Mouse (Mus musculus) left cerebral cortex, postnatal 25 days (tissue): ENCODE measurements around the gene Ccm2l. TPM values are rescaled to one million over a fixed set of nuclear protein-coding genes. Genes with fewer than 3 reads are reported as not detected.

ENCODE experiments used
- DNase-seq, 2 experiments: peaks; one replicate each; pipeline ENCODE4 v3.0.0; 2022; ENCODE audit warnings: low spot score in 2 of 2, mixed read lengths in 1 of 2
- intact Hi-C: fragments of 180-260 bp; cut with DNase I; formaldehyde crosslinking; loops from one replicate; pipeline ENCODE4 v1.15.1; 2025
- total RNA-seq, 2 experiments: library from RNA; stranded (reverse); gene quantifications; 2 replicates each; pipeline ENCODE4 v1.2.3; 2021

Gene Ccm2l
- total RNA-seq, 2 experiments from 2014 or later = 4.9 to 5.5 TPM

- DNase-seq = no peak
- intact Hi-C loops = no loop called here
Observed at GRCm38 (mm10) chr2:153131019-153131418, 65.3 kb downstream of the Ccm2l start.

Other genes starting within 250 kb of the Ccm2l start
- gene Bcl2l1, start 234.2 kb upstream of the Ccm2l start, total RNA-seq = 100 to 1,000 TPM; 128 to 138 TPM
- gene Tpx2, start 218.0 kb upstream of the Ccm2l start, total RNA-seq = 1 to 10 TPM; 1.7 to 2.2 TPM
- not detected for gene Mylk2, start 154.6 kb upstream of the Ccm2l start, total RNA-seq
- 1 to 10 TPM; 1.0 TPM for gene Foxs1, start 132.7 kb upstream of the Ccm2l start, total RNA-seq
- gene Dusp15, start 114.3 kb upstream of the Ccm2l start, total RNA-seq = 10 to 100 TPM; 17.8 to 23.4 TPM
- gene Ttll9, start 103.5 kb upstream of the Ccm2l start, total RNA-seq = 1 to 10 TPM; 1.7 to 2.6 TPM
- 10 to 100 TPM; 50.7 to 51.4 TPM for gene Pdrg1, start 50.5 kb upstream of the Ccm2l start, total RNA-seq
- 1 to 10 TPM; 4.3 to 5.7 TPM for gene Xkr7, start 34.1 kb upstream of the Ccm2l start, total RNA-seq
- gene Hck, start 42.5 kb downstream of the Ccm2l start, total RNA-seq = 1 to 10 TPM; 2.1 to 2.5 TPM
- 100 to 1,000 TPM; 116 TPM for gene Tm9sf4, start 95.3 kb downstream of the Ccm2l start, total RNA-seq
- gene Tspyl3, start 159.5 kb downstream of the Ccm2l start, total RNA-seq = 10 to 100 TPM; 27.9 to 29.3 TPM
- gene Plagl2, start 175.5 kb downstream of the Ccm2l start, total RNA-seq = 1 to 10 TPM; 5.3 to 5.7 TPM
- gene Pofut1, start 175.6 kb downstream of the Ccm2l start, total RNA-seq = 10 to 100 TPM; 13.6 to 15.3 TPM
- 10 to 100 TPM; 59.3 to 60.2 TPM for gene Kif3b, start 225.5 kb downstream of the Ccm2l start, total RNA-seq